Mouse (Mus musculus) embryonic fibroblast, embryonic 13.5 days (primary cell): ENCODE results near the gene Tmigd3.

Experiments used
- CTCF ChIP-seq: IDR thresholded peaks from 2 replicates; pipeline ENCODE4 v1.5.1; 2011; ENCODE audit warnings: mild to moderate bottlenecking, control low read depth, low read length, moderate library complexity, borderline replicate concordance; ENCODE audit not compliant: insufficient read depth
- POLR2A ChIP-seq: IDR thresholded peaks from 2 replicates; pipeline ENCODE4 v1.6.1; 2011; ENCODE audit warnings: low read depth, mild to moderate bottlenecking, control low read depth, low read length, moderate library complexity

- TF ChIP-seq POLR2A (no peak), CTCF (no peak)
Observed at GRCm38 (mm10) chr3:105868135-105868534, 2.6 kb upstream of the Tmigd3 start.
